Mouse (Mus musculus) hindbrain, embryonic 16.5 days (tissue): ENCODE data around the gene Stx19. TPM values are rescaled to one million over a fixed set of nuclear protein-coding genes. Genes with fewer than 3 reads are reported as not detected.

Experiments
- ATAC-seq: fragments of 200-750 bp; cut with Nextera tagmentation; 2 replicates; pipeline ENCODE4 v1.8.0; 2017; ENCODE audit warnings: moderate TSS enrichment, moderate library complexity
- H3K27ac ChIP-seq: fragments of 300-500 bp; sonication (generic); 2 replicates; pipeline ENCODE4 v1.5.1; 2014; ENCODE audit warnings: low read depth, mild to moderate bottlenecking, control low read depth, low read length, moderate library complexity
- H3K27me3 ChIP-seq: fragments of 300-500 bp; sonication (generic); replicated peaks from 2 replicates; pipeline ENCODE4 v1.6.1; 2014; ENCODE audit warnings: low read length; ENCODE audit not compliant: control insufficient read depth, insufficient read depth
- H3K36me3 ChIP-seq: fragments of 300-500 bp; sonication (generic); 2 replicates; pipeline ENCODE4 v1.6.1; 2014; ENCODE audit warnings: mild to moderate bottlenecking, low read length, moderate library complexity, mixed read lengths; ENCODE audit not compliant: control insufficient read depth, insufficient read depth
- H3K4me1 ChIP-seq: fragments of 300-500 bp; sonication (generic); 2 replicates; pipeline ENCODE4 v1.6.1; 2014; ENCODE audit warnings: low read depth, low read length; ENCODE audit not compliant: control insufficient read depth, insufficient read depth
- H3K4me2 ChIP-seq: fragments of 300-500 bp; sonication (generic); 2 replicates; pipeline ENCODE4 v1.6.1; 2014; ENCODE audit warnings: mild to moderate bottlenecking, low read length, control low read depth, moderate library complexity
- H3K4me3 ChIP-seq: fragments of 300-500 bp; sonication (generic); 2 replicates; pipeline ENCODE4 v1.5.1; 2014; ENCODE audit warnings: mild to moderate bottlenecking, low read length, control low read depth, moderate library complexity
- H3K9ac ChIP-seq: fragments of 300-500 bp; sonication (generic); 2 replicates; pipeline ENCODE4 v1.6.1; 2014; ENCODE audit warnings: low read depth, mild to moderate bottlenecking, control low read depth, low read length, moderate library complexity
- H3K9me3 ChIP-seq: fragments of 300-500 bp; sonication (generic); 2 replicates; pipeline ENCODE4 v1.6.1; 2014; ENCODE audit warnings: mild to moderate bottlenecking, low read length, moderate library complexity; ENCODE audit not compliant: control insufficient read depth
- WGBS: fragments of 180-500 bp; shearing (Covaris S2); extraction: QIAGEN DNeasy Blood & Tissue Kit; methylation state at CpG from one replicate; pipeline ENCODE4 v1.1.7; 2014; 5-methylcytosine and 5-hydroxymethylcytosine counted together
- polyA plus RNA-seq: library from polyadenylated mRNA; unstranded; fragments of >200 nt; fragmentation: Nextera tagmentation; extraction: Ambion mirVana; gene quantifications from 2 replicates; pipeline ENCODE4 v1.2.1, GENCODE M21; 2015

Gene Stx19
- 0.26 and 0.29 TPM in 2 replicates for polyA plus RNA-seq

GRCm38 (mm10) chr16:62814491-62814890, at the start of gene Stx19:
TSS of gene Stx19 (plus strand) at chr16:62814676.
- Histone ChIP-seq H3K27me3 (no peaks in the 10 kb centered on the region), H3K4me2 (no peak within 1 kb of the TSS), H3K4me1 (no peaks in the 10 kb centered on the region), H3K36me3 (no peaks in the 10 kb centered on the region), H3K9ac (no peak within 1 kb of the TSS), H3K27ac (no peak within 1 kb of the TSS), H3K9me3 (no peaks in the 10 kb centered on the region), H3K4me3 (no peak within 1 kb of the TSS)
- 89% methylated on average over 5 of the region's 5 CpGs for WGBS
- no peak for ATAC-seq

GRCm38 (mm10) chr16:62773462-62773861, 41.0 kb upstream of the Stx19 start:
- Histone ChIP-seq H3K4me1 (no peaks in the 10 kb centered on the region), H3K9me3 (no peaks in the 10 kb centered on the region), H3K9ac (no peak overlapping the region), H3K36me3 (no peaks in the 10 kb centered on the region), H3K4me2 (no peak overlapping the region), H3K4me3 (no peak overlapping the region), H3K27ac (no peak overlapping the region), H3K27me3 (no peaks in the 10 kb centered on the region)
- 77% methylated on average over 4 of the region's 4 CpGs for WGBS
- ATAC-seq, result no peak

- no peak for ATAC-seq
- WGBS, result 81% methylated on average over 11 of the region's 11 CpGs
- H3K4me3 ChIP-seq, result no peak overlapping the region
- H3K36me3 ChIP-seq, result no peaks in the 10 kb centered on the region
- no peak overlapping the region for H3K27ac ChIP-seq
- H3K9me3 ChIP-seq, result no peaks in the 10 kb centered on the region
- no peaks in the 10 kb centered on the region for H3K4me1 ChIP-seq
- H3K4me2 ChIP-seq, result no peak overlapping the region
- H3K9ac ChIP-seq, result no peak overlapping the region
- no peaks in the 10 kb centered on the region for H3K27me3 ChIP-seq
Observed at GRCm38 (mm10) chr16:62776034-62776433, 38.4 kb upstream of the Stx19 start.

GRCm38 (mm10) chr16:62778282-62778681, 36.2 kb upstream of the Stx19 start:
- peaks cover 2% of the 10 kb centered on the region; the same call in 1 of the 2 replicates for H3K36me3 ChIP-seq
- H3K4me1 ChIP-seq, result no peaks in the 10 kb centered on the region
- ATAC-seq, result no peak
- 71% methylated on average over 10 of the region's 10 CpGs for WGBS
- H3K27ac ChIP-seq, result no peak overlapping the region
- H3K9me3 ChIP-seq, result no peaks in the 10 kb centered on the region
- no peak overlapping the region for H3K4me2 ChIP-seq
- H3K9ac ChIP-seq, result no peak overlapping the region
- no peaks in the 10 kb centered on the region for H3K27me3 ChIP-seq
- no peak overlapping the region for H3K4me3 ChIP-seq

GRCm38 (mm10) chr16:62782229-62782628, 32.2 kb upstream of the Stx19 start:
- WGBS, result 65% methylated on average over 5 of the region's 5 CpGs
- Histone ChIP-seq H3K9ac (no peak overlapping the region), H3K4me1 (peaks cover 14% of the 10 kb centered on the region), H3K9me3 (no peaks in the 10 kb centered on the region), H3K27me3 (no peaks in the 10 kb centered on the region), H3K4me3 (no peak overlapping the region), H3K4me2 (no peak overlapping the region), H3K36me3 (peaks cover 2% of the 10 kb centered on the region; the same call in 1 of the 2 replicates), H3K27ac (no peak overlapping the region)
- no peak for ATAC-seq

- H3K9ac ChIP-seq, result peak within 1 kb of the TSS; percentile 79
- ATAC-seq, result peak; percentile 98
- peaks cover 18% of the 10 kb centered on the region for H3K4me1 ChIP-seq
- H3K36me3 ChIP-seq, result no peaks in the 10 kb centered on the region
- peak within 1 kb of the TSS; percentile 77 for H3K4me3 ChIP-seq
- 2% methylated on average over 39 of the region's 41 CpGs for WGBS
- no peaks in the 10 kb centered on the region for H3K9me3 ChIP-seq
- H3K27ac ChIP-seq, result peak within 1 kb of the TSS; percentile 84
- peak within 1 kb of the TSS; percentile 69 for H3K4me2 ChIP-seq
- no peaks in the 10 kb centered on the region for H3K27me3 ChIP-seq
Observed at GRCm38 (mm10) chr16:62786621-62787331, 27.7 kb upstream of the Stx19 start, which contains the start of gene Nsun3. TSS of gene Nsun3 (minus strand) at chr16:62786818.

- H3K9ac ChIP-seq, result no peak overlapping the region
- no peaks in the 10 kb centered on the region for H3K4me1 ChIP-seq
- H3K27me3 ChIP-seq, result no peaks in the 10 kb centered on the region
- H3K9me3 ChIP-seq, result no peaks in the 10 kb centered on the region
- H3K27ac ChIP-seq, result no peak overlapping the region
- H3K36me3 ChIP-seq, result peaks cover 4% of the 10 kb centered on the region
- no peak overlapping the region for H3K4me3 ChIP-seq
- no peak for ATAC-seq
- 89% methylated on average over 1 of the region's 1 CpGs for WGBS
- no peak overlapping the region for H3K4me2 ChIP-seq
Observed at GRCm38 (mm10) chr16:62796608-62797007, 17.9 kb upstream of the Stx19 start.

- Histone ChIP-seq H3K27me3 (no peaks in the 10 kb centered on the region), H3K4me1 (no peaks in the 10 kb centered on the region)
- 94% methylated on average over 3 of the region's 3 CpGs for WGBS
Observed at GRCm38 (mm10) chr16:62798808-62799207, 15.7 kb upstream of the Stx19 start.

GRCm38 (mm10) chr16:62799426-62799825, 15.1 kb upstream of the Stx19 start:
- Histone ChIP-seq H3K9me3 (no peaks in the 10 kb centered on the region), H3K36me3 (peaks cover 9% of the 10 kb centered on the region), H3K4me1 (no peaks in the 10 kb centered on the region), H3K9ac (no peak overlapping the region), H3K4me3 (no peak overlapping the region), H3K27me3 (no peaks in the 10 kb centered on the region), H3K4me2 (no peak overlapping the region), H3K27ac (no peak overlapping the region)
- WGBS, result 87% methylated on average over 4 of the region's 4 CpGs
- no peak for ATAC-seq

More at GRCm38 (mm10) chr16:62798808-62799207, 15.7 kb upstream of the Stx19 start:
- Histone ChIP-seq H3K9me3 (no peaks in the 10 kb centered on the region), H3K36me3 (peaks cover 9% of the 10 kb centered on the region), H3K4me3 (no peak overlapping the region), H3K4me2 (no peak overlapping the region), H3K27ac (no peak overlapping the region), H3K9ac (no peak overlapping the region)
- ATAC-seq, result no peak
